ENCODE assay signal across 8 mouse cellular contexts in the genomic region with DNA sequence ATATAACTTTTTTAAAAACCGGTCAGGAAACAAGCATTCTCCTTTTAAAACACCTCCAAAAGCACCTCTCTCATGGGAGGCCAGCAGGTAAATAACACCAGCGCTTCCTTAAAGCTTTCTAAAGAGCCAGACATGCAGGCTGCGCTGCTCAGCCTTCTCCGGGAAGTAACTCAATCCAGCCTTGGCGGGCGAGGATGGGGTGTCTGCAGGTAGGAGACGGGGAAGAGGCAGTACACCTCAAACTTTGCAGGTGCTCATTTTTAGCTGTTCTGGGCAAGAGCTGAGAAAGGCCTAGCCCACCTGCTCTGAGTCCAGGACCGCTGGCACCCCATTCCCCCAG. TPM values are rescaled to one million over a fixed set of nuclear protein-coding genes. Genes with fewer than 3 reads are reported as not detected.
A peak's percentile ranks its signal among the peaks of the same experiment; 100 is the strongest.
DNase-seq lines count a peak whose midpoint lies in the region; ATAC-seq lines count a peak whose summit lies in the region.

No protein-coding gene starts in this region.

- no peak overlapping the region for H3K27ac ChIP-seq in lung, embryonic 15.5 days
- no peak overlapping the region for H3K27ac ChIP-seq in embryonic facial prominence, embryonic 12.5 days
- H3K27ac ChIP-seq in intestine, embryonic 15.5 days, result no peak overlapping the region

- no peaks in the 10 kb centered on the region for H3K9me3 ChIP-seq in lung, embryonic 15.5 days
- H3K9me3 ChIP-seq in embryonic facial prominence, embryonic 12.5 days, result no peaks in the 10 kb centered on the region
- H3K9me3 ChIP-seq in intestine, embryonic 15.5 days, result no peaks in the 10 kb centered on the region
- H3K9me3 ChIP-seq in megakaryocyte, embryonic 14.5 days, result peaks cover 26% of the 10 kb centered on the region

- H3K36me3 ChIP-seq in lung, embryonic 15.5 days, result no peaks in the 10 kb centered on the region
- H3K36me3 ChIP-seq in embryonic facial prominence, embryonic 12.5 days, result no peaks in the 10 kb centered on the region; the same call in 1 of the 2 replicates
- H3K36me3 ChIP-seq in intestine, embryonic 15.5 days, result no peaks in the 10 kb centered on the region
- peaks cover 33% of the 10 kb centered on the region for H3K36me3 ChIP-seq in megakaryocyte, embryonic 14.5 days (replicated peaks; ENCODE audit: low read length)

- H3K4me1 ChIP-seq in lung, embryonic 15.5 days, result peaks cover 15% of the 10 kb centered on the region
- peaks cover 13% of the 10 kb centered on the region for H3K4me1 ChIP-seq in embryonic facial prominence, embryonic 12.5 days
- H3K4me1 ChIP-seq in intestine, embryonic 15.5 days (replicated peaks), result peaks cover 8% of the 10 kb centered on the region
- peaks cover 45% of the 10 kb centered on the region for H3K4me1 ChIP-seq in megakaryocyte, embryonic 14.5 days

- no peak for ATAC-seq in lung, embryonic 15.5 days (ENCODE audit: borderline replicate concordance, extremely low read depth, low FRiP score, low TSS enrichment)
- no peak; the same call in 1 of the 2 replicates for ATAC-seq in embryonic facial prominence, embryonic 12.5 days (ENCODE audit: insufficient number of reproducible peaks, insufficient read depth, low FRiP score, low TSS enrichment)
- ATAC-seq in intestine, embryonic 15.5 days, result peak; percentile 44

- 8% methylated on average over 8 of the region's 8 CpGs for WGBS in lung, embryonic 15.5 days
- WGBS in embryonic facial prominence, embryonic 12.5 days, result 3% methylated on average over 8 of the region's 8 CpGs
- 4% methylated on average over 8 of the region's 8 CpGs for WGBS in intestine, embryonic 15.5 days

- no peak for DNase-seq in lung, postnatal 36 days
- DNase-seq in gastrocnemius, adult 18-20 months (ENCODE audit: low spot score), result no peak
- no peak for DNase-seq in MN1 (ENCODE audit: low spot score)
- DNase-seq in yolk sac, embryonic 10.5 days (ENCODE audit: low spot score), result no peak

- peak overlapping the region; percentile 86 for H3K9ac ChIP-seq in lung, embryonic 15.5 days
- peak overlapping the region; percentile 82 for H3K9ac ChIP-seq in embryonic facial prominence, embryonic 12.5 days
- peak overlapping the region; percentile 87 for H3K9ac ChIP-seq in intestine, embryonic 15.5 days

- peak overlapping the region; percentile 87 for H3K4me3 ChIP-seq in lung, embryonic 15.5 days
- H3K4me3 ChIP-seq in embryonic facial prominence, embryonic 12.5 days, result peak overlapping the region; percentile 76
- peak overlapping the region; percentile 90 for H3K4me3 ChIP-seq in intestine, embryonic 15.5 days (replicated peaks)
- peak overlapping the region; percentile 95 for H3K4me3 ChIP-seq in megakaryocyte, embryonic 14.5 days (replicated peaks)

- no peaks in the 10 kb centered on the region for H3K27me3 ChIP-seq in lung, embryonic 15.5 days
- H3K27me3 ChIP-seq in embryonic facial prominence, embryonic 12.5 days, result 0 out of 2 replicates have a peak, but pooled peaks cover 5% of the 10 kb centered on the region
- H3K27me3 ChIP-seq in intestine, embryonic 15.5 days (replicated peaks), result no peaks in the 10 kb centered on the region
- H3K27me3 ChIP-seq in megakaryocyte, embryonic 14.5 days (replicated peaks), result peaks cover 4% of the 10 kb centered on the region

- peak overlapping the region; percentile 93 for H3K4me2 ChIP-seq in lung, embryonic 15.5 days
- H3K4me2 ChIP-seq in embryonic facial prominence, embryonic 12.5 days (replicated peaks), result peak overlapping the region; percentile 96
- H3K4me2 ChIP-seq in intestine, embryonic 15.5 days (replicated peaks), result peak overlapping the region; percentile 96

RNA-seq across cellular contexts. Expression of a gene that starts 0.8 kb away (rescaled TPM):
- 8.8 and 10.6 TPM in 2 replicates for polyA plus RNA-seq in lung, embryonic 15.5 days (2015; fragmentation: Nextera tagmentation; extraction: Ambion mirVana)
- polyA plus RNA-seq in embryonic facial prominence, embryonic 12.5 days (2016; fragmentation: Nextera tagmentation; extraction: Ambion mirVana), result 10.9 and 11.1 TPM in 2 replicates
- polyA plus RNA-seq in intestine, embryonic 15.5 days (2015; fragmentation: Nextera tagmentation; extraction: Ambion mirVana), result 11.1 and 11.7 TPM in 2 replicates
- 9.9 and 28.1 TPM in 2 replicates for polyA plus RNA-seq in megakaryocyte, embryonic 14.5 days (2012; ENCODE audit: insufficient read depth, low replicate concordance)
- 1 to 10 TPM; 1.4 to 1.5 TPM for total RNA-seq in gastrocnemius, adult 18-20 months (2021)

RNA-seq across cellular contexts. Expression of a gene that starts 55.5 kb away (rescaled TPM):
- 20.9 and 21.2 TPM in 2 replicates for polyA plus RNA-seq in lung, embryonic 15.5 days (2015; fragmentation: Nextera tagmentation; extraction: Ambion mirVana)
- polyA plus RNA-seq in embryonic facial prominence, embryonic 12.5 days (2016; fragmentation: Nextera tagmentation; extraction: Ambion mirVana), result 12.8 and 13.6 TPM in 2 replicates
- 19.8 and 20.4 TPM in 2 replicates for polyA plus RNA-seq in intestine, embryonic 15.5 days (2015; fragmentation: Nextera tagmentation; extraction: Ambion mirVana)
- not detected in 2 replicates for polyA plus RNA-seq in megakaryocyte, embryonic 14.5 days (2012; ENCODE audit: insufficient read depth, low replicate concordance)
- total RNA-seq in gastrocnemius, adult 18-20 months (2021), result 1 to 10 TPM; 2.8 to 3.3 TPM

Comparison
In these comparisons a context has a peak if more than half of its experiments do, and no peak if none do; other contexts are left out.
1. RNA of a gene that starts 55.5 kb away (polyA plus RNA-seq): 20.9 to 21.2 TPM in lung, embryonic 15.5 days, 19.8 to 20.4 TPM in intestine, embryonic 15.5 days and 12.8 to 13.6 TPM in embryonic facial prominence, embryonic 12.5 days; not detected in megakaryocyte, embryonic 14.5 days; every median in the first group is over 10 times any median in the second.
2. Peak in every context shown above with its lines, with median percentiles within 50 percentile points of each other: H3K4me2 ChIP-seq, H3K4me3 ChIP-seq and H3K9ac ChIP-seq.